Mouse (Mus musculus): Measurements from ENCODE around the gene Aldh16a1. TPM values are rescaled to one million over a fixed set of nuclear protein-coding genes. Genes with fewer than 3 reads are reported as not detected.

The Aldh16a1 gene
- polyA plus RNA-seq, 1 experiment from 2014 or later, result 66.6 TPM

DNA sequence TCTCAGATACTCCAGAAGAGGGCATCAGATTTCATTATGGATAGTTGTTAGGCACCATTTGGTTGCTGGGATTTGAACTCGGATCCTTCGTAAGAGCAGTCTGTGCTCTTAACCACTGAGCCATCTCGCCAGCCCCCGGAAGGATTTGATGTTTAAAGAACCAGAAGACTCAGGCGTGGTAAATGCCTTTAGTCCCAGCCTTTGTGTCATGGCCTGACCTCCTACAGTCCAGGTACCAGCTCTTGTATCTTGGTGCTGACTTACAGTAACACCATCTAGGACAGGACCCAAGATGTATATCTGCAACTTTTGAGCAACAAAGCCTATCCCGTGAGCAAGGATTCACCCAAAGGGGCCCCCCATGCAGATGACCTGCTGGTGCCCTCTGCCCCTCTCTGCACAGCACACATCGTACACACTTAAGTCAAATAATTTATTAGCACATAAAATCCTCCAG is 29.2 kb downstream of the Aldh16a1 start:
- Histone ChIP-seq H3K4me3 (ENCODE audit: low read depth, low read length) (0 out of 2 replicates have a peak overlapping the region, but pooled peaks have one; percentile 100), H3K36me3 (ENCODE audit: control insufficient read depth, insufficient read depth, low read length) (peaks cover 60% of the 10 kb centered on the region), H3K9me3 (ENCODE audit: control insufficient read depth, low read length) (no peaks in the 10 kb centered on the region)

GRCm38 (mm10) chr7:45124224-45125143 is 29.9 kb downstream of the Aldh16a1 start, which contains the start of gene Rps11:
Gene Rps11 (minus strand): TSS chr7:45124439.
- peak within 1 kb of the TSS; percentile 98 for H3K4me3 ChIP-seq (ENCODE audit: low read depth, low read length)
- no peaks in the 10 kb centered on the region for H3K9me3 ChIP-seq (ENCODE audit: control insufficient read depth, low read length)
- peak within 1 kb of the TSS; percentile 99 for H3K9ac ChIP-seq (ENCODE audit: low read length)
- no peaks in the 10 kb centered on the region for H3K27me3 ChIP-seq (replicated peaks; ENCODE audit: control insufficient read depth, insufficient read depth, low read length)
- peaks cover 34% of the 10 kb centered on the region for H3K4me1 ChIP-seq (replicated peaks; ENCODE audit: control insufficient read depth, insufficient read depth, low read length)
- DNase-seq (ENCODE audit: low spot score) (peak; percentile 97), ATAC-seq (replicated peaks; ENCODE audit: low FRiP score, low TSS enrichment, low read depth) (peak; percentile 82)
- peak within 1 kb of the TSS; percentile 86 for H3K27ac ChIP-seq (ENCODE audit: low read depth)
- 1% methylated on average over 59 of the region's 59 CpGs for WGBS
- peak within 1 kb of the TSS; percentile 67 for H3K4me2 ChIP-seq (ENCODE audit: low read length)
- peaks cover 67% of the 10 kb centered on the region for H3K36me3 ChIP-seq (ENCODE audit: control insufficient read depth, insufficient read depth, low read length)

More for the DNA sequence above, 29.2 kb downstream of the Aldh16a1 start:
- Histone ChIP-seq H3K27me3 (replicated peaks; ENCODE audit: control insufficient read depth, insufficient read depth, low read length) (no peaks in the 10 kb centered on the region), H3K4me2 (ENCODE audit: low read length) (peak overlapping the region; percentile 36), H3K4me1 (replicated peaks; ENCODE audit: control insufficient read depth, insufficient read depth, low read length) (peaks cover 39% of the 10 kb centered on the region), H3K9ac (ENCODE audit: low read length) (no peak overlapping the region; the same call in 1 of the 2 replicates), H3K27ac (ENCODE audit: low read depth) (peak overlapping the region; percentile 9; the same call in 1 of the 2 replicates)
- ATAC-seq (replicated peaks; ENCODE audit: low FRiP score, low TSS enrichment, low read depth), result no peak
- 17% methylated on average over 7 of the region's 7 CpGs for WGBS
- DNase-seq (ENCODE audit: low spot score), result peak; percentile 75

GRCm38 (mm10) chr7:45123186-45123570 is 31.2 kb downstream of the Aldh16a1 start:
- Histone ChIP-seq H3K4me2 (ENCODE audit: low read length) (peak overlapping the region; percentile 67), H3K4me3 (ENCODE audit: low read depth, low read length) (peak overlapping the region; percentile 98), H3K27ac (ENCODE audit: low read depth) (0 out of 2 replicates have a peak overlapping the region, but pooled peaks have one; percentile 84), H3K4me1 (replicated peaks; ENCODE audit: control insufficient read depth, insufficient read depth, low read length) (peaks cover 31% of the 10 kb centered on the region; the same call in 1 of the 2 replicates), H3K9me3 (ENCODE audit: control insufficient read depth, low read length) (no peaks in the 10 kb centered on the region), H3K27me3 (replicated peaks; ENCODE audit: control insufficient read depth, insufficient read depth, low read length) (no peaks in the 10 kb centered on the region), H3K9ac (ENCODE audit: low read length) (peak overlapping the region; percentile 99), H3K36me3 (ENCODE audit: control insufficient read depth, insufficient read depth, low read length) (peaks cover 77% of the 10 kb centered on the region)
- 20% methylated on average over 12 of the region's 12 CpGs for WGBS
- ATAC-seq (replicated peaks; ENCODE audit: low FRiP score, low TSS enrichment, low read depth), result no peak
- DNase-seq (ENCODE audit: low spot score), result no peak

DNA sequence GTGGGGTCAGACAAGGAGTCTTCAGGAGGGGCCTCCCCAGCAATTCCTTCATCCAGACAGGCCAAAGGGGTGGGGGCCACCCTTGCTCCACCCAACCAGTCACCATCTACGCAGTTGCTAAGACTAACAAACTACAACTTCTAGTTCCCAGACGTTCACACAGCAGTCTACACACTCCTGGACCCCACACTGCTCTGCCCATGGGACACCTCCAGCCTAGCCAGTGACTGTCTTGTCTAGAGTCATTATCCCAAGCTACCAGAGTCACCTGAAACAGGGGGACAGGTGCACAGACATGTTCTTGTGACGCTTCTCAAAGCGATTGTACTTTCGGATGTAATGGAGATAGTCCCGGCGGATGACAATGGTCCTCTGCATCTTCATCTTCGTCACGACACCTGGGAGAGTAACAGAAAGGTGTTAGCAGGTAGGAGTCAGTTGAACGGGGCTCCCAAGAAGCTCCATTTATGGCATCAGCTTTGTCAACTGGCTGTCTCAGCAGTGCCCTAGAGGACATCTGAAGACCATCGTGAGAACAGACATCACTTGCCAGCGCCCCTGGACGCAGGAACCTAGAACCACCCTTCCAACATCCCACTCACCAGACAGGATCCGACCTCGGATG is 31.7 kb downstream of the Aldh16a1 start:
- no peaks in the 10 kb centered on the region for H3K9me3 ChIP-seq (ENCODE audit: control insufficient read depth, low read length)
- H3K27me3 ChIP-seq (replicated peaks; ENCODE audit: control insufficient read depth, insufficient read depth, low read length), result no peaks in the 10 kb centered on the region
- H3K9ac ChIP-seq (ENCODE audit: low read length), result peak overlapping the region; percentile 99
- peaks cover 76% of the 10 kb centered on the region for H3K36me3 ChIP-seq (ENCODE audit: control insufficient read depth, insufficient read depth, low read length)
- peak overlapping the region; percentile 98 for H3K4me3 ChIP-seq (ENCODE audit: low read depth, low read length)
- H3K27ac ChIP-seq (ENCODE audit: low read depth), result 0 out of 2 replicates have a peak overlapping the region, but pooled peaks have one; percentile 84
- peaks cover 35% of the 10 kb centered on the region; the same call in 1 of the 2 replicates for H3K4me1 ChIP-seq (replicated peaks; ENCODE audit: control insufficient read depth, insufficient read depth, low read length)
- ATAC-seq (replicated peaks; ENCODE audit: low FRiP score, low TSS enrichment, low read depth), result no peak
- 83% methylated on average over 15 of the region's 15 CpGs for WGBS
- DNase-seq (ENCODE audit: low spot score), result no peak
- H3K4me2 ChIP-seq (ENCODE audit: low read length), result peak overlapping the region; percentile 67

GRCm38 (mm10) chr7:45121966-45122365 is 32.4 kb downstream of the Aldh16a1 start:
- peaks cover 35% of the 10 kb centered on the region; the same call in 1 of the 2 replicates for H3K4me1 ChIP-seq (replicated peaks; ENCODE audit: control insufficient read depth, insufficient read depth, low read length)

DNA sequence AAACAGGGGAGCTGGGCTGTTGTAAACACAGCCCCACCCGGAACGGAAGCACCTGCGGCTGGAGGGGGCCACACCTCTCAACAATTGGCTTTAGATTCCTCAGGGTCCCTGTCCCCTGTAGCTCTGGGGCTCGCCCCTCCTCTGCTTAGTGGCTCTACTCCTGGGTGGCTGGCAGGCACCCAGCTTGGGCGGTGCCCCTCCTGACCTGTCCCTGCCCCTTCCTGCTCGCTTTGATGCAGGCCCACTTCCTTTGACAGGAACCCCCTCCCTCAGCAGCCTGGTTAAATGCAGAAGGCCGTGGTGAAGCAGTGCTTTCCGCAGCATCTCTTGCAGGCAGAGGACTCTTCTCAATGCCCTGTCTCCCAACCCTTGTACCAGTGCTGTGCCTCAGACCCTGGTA is 33.0 kb downstream of the Aldh16a1 start:
- no peak overlapping the region for H3K4me3 ChIP-seq (ENCODE audit: low read depth, low read length)
- peaks cover 32% of the 10 kb centered on the region; the same call in 1 of the 2 replicates for H3K4me1 ChIP-seq (replicated peaks; ENCODE audit: control insufficient read depth, insufficient read depth, low read length)
- no peaks in the 10 kb centered on the region for H3K27me3 ChIP-seq (replicated peaks; ENCODE audit: control insufficient read depth, insufficient read depth, low read length)
- H3K36me3 ChIP-seq (ENCODE audit: control insufficient read depth, insufficient read depth, low read length), result peaks cover 64% of the 10 kb centered on the region
- H3K9ac ChIP-seq (ENCODE audit: low read length), result peak overlapping the region; percentile 22; the same call in 1 of the 2 replicates
- 55% methylated on average over 8 of the region's 8 CpGs for WGBS
- no peaks in the 10 kb centered on the region for H3K9me3 ChIP-seq (ENCODE audit: control insufficient read depth, low read length)
- H3K27ac ChIP-seq (ENCODE audit: low read depth), result no peak overlapping the region
- ATAC-seq (replicated peaks; ENCODE audit: low FRiP score, low TSS enrichment, low read depth) (no peak), DNase-seq (ENCODE audit: low spot score) (no peak)
- peak overlapping the region; percentile 20; the same call in 1 of the 2 replicates for H3K4me2 ChIP-seq (ENCODE audit: low read length)

More at GRCm38 (mm10) chr7:45121966-45122365, 32.4 kb downstream of the Aldh16a1 start:
- Histone ChIP-seq H3K4me2 (ENCODE audit: low read length) (peak overlapping the region; percentile 20; the same call in 1 of the 2 replicates), H3K27me3 (replicated peaks; ENCODE audit: control insufficient read depth, insufficient read depth, low read length) (no peaks in the 10 kb centered on the region), H3K9me3 (ENCODE audit: control insufficient read depth, low read length) (no peaks in the 10 kb centered on the region), H3K4me3 (ENCODE audit: low read depth, low read length) (no peak overlapping the region), H3K9ac (ENCODE audit: low read length) (peak overlapping the region; percentile 22; the same call in 1 of the 2 replicates), H3K27ac (ENCODE audit: low read depth) (no peak overlapping the region), H3K36me3 (ENCODE audit: control insufficient read depth, insufficient read depth, low read length) (peaks cover 69% of the 10 kb centered on the region)
- DNase-seq (ENCODE audit: low spot score), result no peak
- no peak for ATAC-seq (replicated peaks; ENCODE audit: low FRiP score, low TSS enrichment, low read depth)

DNA sequence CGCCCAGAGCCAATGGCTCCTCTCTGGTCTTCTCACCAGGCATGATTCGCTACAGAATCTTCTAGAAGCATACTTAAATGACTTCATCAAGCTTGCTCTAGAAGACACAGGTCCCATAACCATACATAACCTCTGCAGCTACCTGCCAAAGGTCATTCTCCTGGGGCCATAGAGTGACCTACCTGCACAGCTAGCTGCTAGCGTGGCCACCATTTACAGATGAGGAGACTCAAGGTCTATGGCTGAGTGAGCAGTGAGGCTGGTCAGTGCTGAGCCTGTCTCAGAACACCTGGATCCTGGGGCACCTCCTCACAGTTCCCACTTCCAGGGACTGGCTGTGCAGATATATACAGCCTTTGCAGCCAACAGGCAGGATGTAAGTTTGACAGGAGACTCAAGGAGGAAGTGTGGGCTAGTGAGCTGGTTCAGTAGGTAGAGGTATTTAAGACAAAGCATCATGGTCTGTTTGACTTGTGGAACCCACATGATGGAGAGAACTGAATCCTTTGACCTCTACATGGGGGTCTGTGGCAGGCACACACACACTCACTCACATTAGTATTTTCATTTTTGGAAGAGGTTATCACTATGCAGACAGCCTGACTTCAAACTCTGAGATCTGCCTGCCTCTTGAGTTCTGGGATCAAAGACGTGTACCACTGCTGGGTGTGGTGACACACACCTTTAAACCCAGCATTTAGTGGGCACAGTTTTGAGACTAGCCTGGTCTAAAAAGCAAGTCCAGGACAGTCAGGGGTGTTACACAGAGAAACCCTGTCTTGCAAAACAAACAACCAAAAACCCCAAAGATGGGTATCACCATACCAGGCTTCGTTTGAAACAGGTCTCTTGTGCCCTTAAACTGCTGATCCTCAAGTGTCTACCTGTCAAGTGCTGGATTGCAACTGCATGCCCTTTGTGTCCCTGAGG is 34.3 kb downstream of the Aldh16a1 start:
- H3K36me3 ChIP-seq (ENCODE audit: control insufficient read depth, insufficient read depth, low read length), result peaks cover 50% of the 10 kb centered on the region
- H3K27me3 ChIP-seq (replicated peaks; ENCODE audit: control insufficient read depth, insufficient read depth, low read length), result no peaks in the 10 kb centered on the region
- no peak for DNase-seq (ENCODE audit: low spot score)
- H3K4me1 ChIP-seq (replicated peaks; ENCODE audit: control insufficient read depth, insufficient read depth, low read length), result peaks cover 28% of the 10 kb centered on the region; the same call in 1 of the 2 replicates
- H3K4me3 ChIP-seq (ENCODE audit: low read depth, low read length), result no peak overlapping the region
- 81% methylated on average over 5 of the region's 5 CpGs for WGBS
- H3K27ac ChIP-seq (ENCODE audit: low read depth), result no peak overlapping the region
- no peak overlapping the region for H3K9ac ChIP-seq (ENCODE audit: low read length)
- no peak overlapping the region for H3K4me2 ChIP-seq (ENCODE audit: low read length)
- no peak for ATAC-seq (replicated peaks; ENCODE audit: low FRiP score, low TSS enrichment, low read depth)
- no peaks in the 10 kb centered on the region for H3K9me3 ChIP-seq (ENCODE audit: control insufficient read depth, low read length)
